Mouse (Mus musculus): ENCODE results near the gene Dot1l.

GRCm38 (mm10) chr10:80797186-80798149 lies 42.5 kb downstream of the Dot1l start:
- TF ChIP-seq POLR2A (IDR thresholded peaks at IDR 0.05; ENCODE audit: low read depth, low read length) (no peak), CTCF (conservative IDR thresholded peaks at IDR 0.05 in 1 of 2, IDR thresholded peaks at IDR 0.05 in 1 of 2; ENCODE audit: low read depth in 2 of 2, low read length in 2 of 2) (no peak), USF2 (conservative IDR thresholded peaks at IDR 0.05; ENCODE audit: low read depth, low read length) (no peak)
